Mouse (Mus musculus) A20 (cell line): Measurements from ENCODE around the gene Wdfy2.

Experiments
- DNase-seq: peaks from one replicate; pipeline ENCODE4 v3.0.0-alpha.2; 2011; ENCODE audit warnings: low read depth, low spot score

Gene Wdfy2

GRCm38 (mm10) chr14:62837641-62838252, at the start of gene Wdfy2:
Gene Wdfy2 (plus strand): TSS chr14:62837678.
- no peak for DNase-seq

- no peak for DNase-seq
Observed at GRCm38 (mm10) chr14:62789282-62789681, 48.2 kb upstream of the Wdfy2 start.

- DNase-seq: no peak
Observed at GRCm38 (mm10) chr14:62795719-62796118, 41.8 kb upstream of the Wdfy2 start.

GRCm38 (mm10) chr14:62798608-62799101, 38.8 kb upstream of the Wdfy2 start:
- DNase-seq: peak; percentile 19

- no peak for DNase-seq
Observed at GRCm38 (mm10) chr14:62800791-62801190, 36.7 kb upstream of the Wdfy2 start.

GRCm38 (mm10) chr14:62803204-62803603, 34.3 kb upstream of the Wdfy2 start:
- no peak for DNase-seq

- DNase-seq: no peak
Observed at GRCm38 (mm10) chr14:62806921-62807320, 30.6 kb upstream of the Wdfy2 start.

GRCm38 (mm10) chr14:62808661-62809523, 28.6 kb upstream of the Wdfy2 start:
- DNase-seq: peak; percentile 5

- DNase-seq: no peak
Observed at GRCm38 (mm10) chr14:62812765-62813164, 24.7 kb upstream of the Wdfy2 start.

GRCm38 (mm10) chr14:62814567-62814966, 22.9 kb upstream of the Wdfy2 start:
- DNase-seq: no peak

- DNase-seq: no peak
Observed at GRCm38 (mm10) chr14:62816827-62817226, 20.7 kb upstream of the Wdfy2 start.

- no peak for DNase-seq
Observed at GRCm38 (mm10) chr14:62825575-62826332, 11.7 kb upstream of the Wdfy2 start.

GRCm38 (mm10) chr14:62829291-62829690, 8.2 kb upstream of the Wdfy2 start:
- DNase-seq: no peak

- no peak for DNase-seq
Observed at GRCm38 (mm10) chr14:62831691-62832275, 5.7 kb upstream of the Wdfy2 start.

- DNase-seq: no peak
Observed at GRCm38 (mm10) chr14:62833036-62833435, 4.4 kb upstream of the Wdfy2 start.

GRCm38 (mm10) chr14:62833541-62833940, 3.9 kb upstream of the Wdfy2 start:
- DNase-seq: no peak

GRCm38 (mm10) chr14:62835737-62836136, 1.7 kb upstream of the Wdfy2 start:
- peak; percentile 30 for DNase-seq

GRCm38 (mm10) chr14:62836926-62837640, 395 bp upstream of the Wdfy2 start:
- DNase-seq: peak; percentile 99

- DNase-seq: no peak
Observed at GRCm38 (mm10) chr14:62838336-62838735, 858 bp downstream of the Wdfy2 start.

GRCm38 (mm10) chr14:62841726-62842125, 4.2 kb downstream of the Wdfy2 start:
- DNase-seq: no peak

- peak; percentile 40 for DNase-seq
Observed at GRCm38 (mm10) chr14:62842495-62842894, 5.0 kb downstream of the Wdfy2 start.
